Mouse (Mus musculus): ENCODE results near the gene Tmem38b. TPM values are rescaled to one million over a fixed set of nuclear protein-coding genes. Genes with fewer than 3 reads are reported as not detected.
A peak's percentile ranks its signal among the peaks of the same experiment; 100 is the strongest.

The Tmem38b gene
- polyA plus RNA-seq, 1 experiment from 2014 or later: 10.2 TPM

DNA sequence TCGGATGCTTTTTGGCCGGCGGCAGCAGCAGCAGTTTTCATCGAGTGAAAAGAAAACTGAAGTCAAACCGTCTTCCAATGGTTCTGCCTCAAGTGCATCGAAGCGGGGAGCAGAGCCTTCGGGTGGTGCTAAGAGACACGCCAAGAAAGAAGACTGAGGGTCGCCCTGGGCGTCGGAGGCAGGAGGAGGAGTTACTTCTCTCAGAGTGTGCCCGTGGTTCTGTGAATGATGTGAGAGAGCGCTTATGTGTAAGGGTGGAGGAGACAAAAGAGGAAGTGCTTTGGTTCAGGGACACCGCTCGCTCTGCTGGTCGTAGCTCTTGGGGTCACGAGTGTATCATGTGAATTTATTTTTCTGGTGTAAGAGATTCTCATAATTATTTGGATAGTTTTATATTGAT, 34.1 kb downstream of the Tmem38b start:
- no peaks in the 10 kb centered on the region for H3K4me1 ChIP-seq
- H3K36me3 ChIP-seq: no peaks in the 10 kb centered on the region
- H3K27me3 ChIP-seq (replicated peaks): no peaks in the 10 kb centered on the region
- 55% methylated on average over 18 of the region's 18 CpGs for WGBS
- no peaks in the 10 kb centered on the region for H3K9me3 ChIP-seq
- no peak overlapping the region for H3K9ac ChIP-seq
- ATAC-seq (ENCODE audit: insufficient read depth, low FRiP score, low read depth): no peak
- H3K4me2 ChIP-seq: no peak overlapping the region
- no peak overlapping the region for H3K27ac ChIP-seq
- H3K4me3 ChIP-seq (replicated peaks): no peak overlapping the region

- 88% methylated on average over 6 of the region's 6 CpGs for WGBS
- H3K9me3 ChIP-seq: no peaks in the 10 kb centered on the region
- no peak overlapping the region for H3K4me2 ChIP-seq
- no peak for ATAC-seq (ENCODE audit: insufficient read depth, low FRiP score, low read depth)
- no peak overlapping the region for H3K27ac ChIP-seq
- no peaks in the 10 kb centered on the region for H3K4me1 ChIP-seq
- no peaks in the 10 kb centered on the region for H3K27me3 ChIP-seq (replicated peaks)
- no peak overlapping the region for H3K4me3 ChIP-seq (replicated peaks)
- H3K9ac ChIP-seq: no peak overlapping the region
- no peaks in the 10 kb centered on the region for H3K36me3 ChIP-seq
Observed at GRCm38 (mm10) chr4:53862101-53862500, 36.3 kb downstream of the Tmem38b start.

DNA sequence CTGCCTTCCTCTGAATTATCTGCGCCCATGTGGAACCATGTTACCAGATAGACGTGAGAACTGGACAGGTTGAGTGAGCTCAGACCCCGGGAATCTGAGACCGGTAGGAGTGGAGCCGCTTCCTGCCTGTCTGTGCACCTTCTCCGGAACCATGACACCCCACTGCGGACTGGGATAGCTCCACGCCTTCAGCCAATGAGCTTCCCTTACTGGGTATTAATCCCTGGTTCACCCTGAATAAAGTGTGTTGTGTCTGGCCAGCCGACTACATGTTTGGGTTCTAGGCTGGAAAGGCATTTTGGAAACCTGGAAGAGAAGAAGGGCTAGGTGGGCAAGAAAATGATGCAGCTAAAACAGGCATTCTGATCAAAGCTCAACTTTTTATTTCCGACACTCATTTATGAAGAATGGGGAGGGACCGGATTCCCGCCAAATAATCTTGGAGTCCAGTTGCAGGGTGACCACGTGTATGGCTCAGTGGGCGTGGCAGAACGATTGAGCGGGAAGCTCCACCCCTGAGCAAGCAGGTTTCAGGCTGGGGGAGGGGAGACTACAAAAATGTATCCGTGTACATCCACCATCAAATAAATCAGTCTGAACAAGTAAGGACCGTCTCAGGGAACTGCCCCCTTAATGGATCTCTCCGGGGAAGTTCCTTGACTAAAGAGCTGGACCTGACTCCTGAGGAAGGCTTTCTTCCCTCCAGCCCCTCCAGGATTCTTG, 38.4 kb downstream of the Tmem38b start:
- H3K4me3 ChIP-seq (replicated peaks): no peak overlapping the region
- ATAC-seq (ENCODE audit: insufficient read depth, low FRiP score, low read depth): no peak
- no peaks in the 10 kb centered on the region for H3K27me3 ChIP-seq (replicated peaks)
- WGBS: 83% methylated on average over 19 of the region's 19 CpGs
- no peaks in the 10 kb centered on the region for H3K4me1 ChIP-seq
- H3K9me3 ChIP-seq: no peaks in the 10 kb centered on the region
- no peaks in the 10 kb centered on the region for H3K36me3 ChIP-seq
- no peak overlapping the region for H3K27ac ChIP-seq
- H3K4me2 ChIP-seq: no peak overlapping the region
- no peak overlapping the region for H3K9ac ChIP-seq

- Histone ChIP-seq H3K27ac (no peak overlapping the region), H3K9ac (no peak overlapping the region), H3K36me3 (no peaks in the 10 kb centered on the region), H3K4me3 (replicated peaks) (no peak overlapping the region), H3K27me3 (replicated peaks) (no peaks in the 10 kb centered on the region), H3K9me3 (no peaks in the 10 kb centered on the region), H3K4me1 (no peaks in the 10 kb centered on the region), H3K4me2 (no peak overlapping the region)
- ATAC-seq (ENCODE audit: insufficient read depth, low FRiP score, low read depth): no peak
Observed at GRCm38 (mm10) chr4:53866459-53866858, 40.6 kb downstream of the Tmem38b start.

GRCm38 (mm10) chr4:53878542-53879417, 52.9 kb downstream of the Tmem38b start:
- no peaks in the 10 kb centered on the region for H3K9me3 ChIP-seq
- no peak overlapping the region for H3K27ac ChIP-seq
- H3K36me3 ChIP-seq: no peaks in the 10 kb centered on the region
- no peak for ATAC-seq (ENCODE audit: insufficient read depth, low FRiP score, low read depth)
- 26% methylated on average over 24 of the region's 24 CpGs for WGBS
- H3K4me1 ChIP-seq: 0 out of 2 replicates have a peak, but pooled peaks cover 7% of the 10 kb centered on the region
- H3K9ac ChIP-seq: no peak overlapping the region
- H3K27me3 ChIP-seq (replicated peaks): no peaks in the 10 kb centered on the region
- H3K4me2 ChIP-seq: peak overlapping the region; percentile 51
- peak overlapping the region; percentile 17; the same call in 1 of the 2 replicates for H3K4me3 ChIP-seq (replicated peaks)

DNA sequence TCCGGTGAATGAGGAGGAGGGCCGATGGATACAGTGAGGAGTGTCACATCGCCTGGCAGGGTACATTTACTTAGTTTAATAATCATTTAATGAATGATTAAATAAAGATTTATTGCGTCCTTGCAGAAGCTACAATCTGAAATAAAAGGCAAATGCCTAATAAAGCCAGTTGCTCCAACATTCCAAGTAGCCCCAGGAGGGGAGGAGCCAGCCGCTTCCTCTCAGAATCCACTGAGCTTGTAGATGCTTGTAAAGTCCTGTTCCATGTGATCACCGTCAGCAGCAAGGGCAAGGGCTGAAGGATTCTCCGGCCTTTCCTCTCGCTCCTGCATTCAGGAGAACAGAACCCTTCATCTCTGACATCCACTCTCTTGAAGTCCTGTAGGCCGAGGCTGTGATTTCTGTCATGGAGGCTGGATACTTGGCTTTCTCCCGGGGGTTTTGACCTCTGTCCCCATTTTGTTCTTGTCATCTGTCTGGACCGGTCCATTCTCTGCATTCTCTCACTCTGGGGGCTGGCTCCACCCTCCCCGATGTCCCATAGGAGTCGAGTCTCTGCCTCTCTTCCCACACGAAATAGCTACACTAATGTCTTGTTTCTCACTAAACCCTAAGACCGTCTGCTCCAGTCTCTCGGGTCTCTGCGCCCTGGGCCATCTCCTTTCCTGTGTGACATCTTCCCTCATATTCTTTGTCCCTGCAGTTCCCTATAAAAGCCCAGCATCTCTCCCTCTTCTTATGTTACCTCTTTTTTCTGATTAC, 57.3 kb downstream of the Tmem38b start:
- Histone ChIP-seq H3K9me3 (no peaks in the 10 kb centered on the region), H3K36me3 (no peaks in the 10 kb centered on the region), H3K27ac (no peak overlapping the region), H3K27me3 (replicated peaks) (no peaks in the 10 kb centered on the region), H3K4me2 (no peak overlapping the region), H3K4me1 (peaks cover 12% of the 10 kb centered on the region; the same call in 1 of the 2 replicates), H3K9ac (no peak overlapping the region), H3K4me3 (replicated peaks) (no peak overlapping the region)
- ATAC-seq (ENCODE audit: insufficient read depth, low FRiP score, low read depth): no peak
- WGBS: 71% methylated on average over 17 of the region's 17 CpGs

DNA sequence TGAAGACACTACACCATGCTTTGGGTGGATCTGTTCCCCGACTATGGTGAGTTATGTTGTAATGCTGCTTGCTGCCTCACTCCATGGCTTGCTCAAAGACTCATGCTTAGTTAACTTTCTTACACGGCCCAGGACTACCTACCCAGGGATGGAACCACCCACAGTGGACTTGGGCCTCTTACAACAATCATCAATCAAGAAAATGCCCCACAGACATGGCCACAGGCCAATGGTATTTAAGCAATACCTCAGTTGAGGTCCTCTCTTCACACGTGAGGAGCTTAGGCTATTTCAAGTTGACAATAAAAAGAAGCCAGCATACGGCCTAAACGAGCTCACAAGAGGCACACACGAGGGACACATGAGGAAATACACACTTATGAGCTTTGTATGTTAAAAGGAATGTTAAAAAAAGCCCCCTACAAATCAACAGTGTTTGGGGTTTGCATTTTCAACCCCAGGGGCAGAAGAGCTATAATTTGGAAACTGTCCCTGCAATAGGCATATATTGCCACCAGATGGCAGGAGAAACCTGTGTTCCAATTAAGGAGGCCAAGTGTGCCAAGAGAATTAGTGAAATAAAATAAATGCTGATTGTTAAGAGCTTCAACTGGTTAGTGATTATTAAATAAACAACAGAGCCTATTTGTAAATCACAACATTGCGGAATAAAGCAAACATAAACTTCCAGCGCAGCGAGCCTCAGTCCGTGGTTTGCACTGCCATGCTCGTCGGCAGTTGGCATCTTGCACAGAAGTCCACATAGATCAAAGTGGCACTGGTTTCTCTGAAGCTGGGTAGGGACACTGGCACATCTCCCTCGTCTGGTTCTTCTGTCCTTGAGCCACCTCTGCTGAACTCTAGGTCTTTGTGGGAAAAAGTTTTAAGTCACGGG, 58.8 kb downstream of the Tmem38b start:
- Histone ChIP-seq H3K4me2 (no peak overlapping the region), H3K4me1 (peaks cover 4% of the 10 kb centered on the region; the same call in 1 of the 2 replicates), H3K9ac (no peak overlapping the region), H3K36me3 (no peaks in the 10 kb centered on the region), H3K27ac (no peak overlapping the region), H3K27me3 (replicated peaks) (no peaks in the 10 kb centered on the region), H3K4me3 (replicated peaks) (no peak overlapping the region), H3K9me3 (no peaks in the 10 kb centered on the region)
- ATAC-seq (ENCODE audit: insufficient read depth, low FRiP score, low read depth): no peak
- 65% methylated on average over 14 of the region's 14 CpGs for WGBS

GRCm38 (mm10) chr4:53886342-53887088, 60.7 kb downstream of the Tmem38b start:
- 29% methylated on average over 22 of the region's 22 CpGs for WGBS
- Histone ChIP-seq H3K9me3 (no peaks in the 10 kb centered on the region), H3K4me3 (replicated peaks) (peak overlapping the region; percentile 24), H3K36me3 (no peaks in the 10 kb centered on the region), H3K4me2 (peak overlapping the region; percentile 56), H3K9ac (no peak overlapping the region), H3K27ac (peak overlapping the region; percentile 51; the same call in 1 of the 2 replicates), H3K4me1 (peaks cover 4% of the 10 kb centered on the region; the same call in 1 of the 2 replicates), H3K27me3 (replicated peaks) (no peaks in the 10 kb centered on the region)
- ATAC-seq (ENCODE audit: insufficient read depth, low FRiP score, low read depth): no peak; the same call in 1 of the 2 replicates

DNA sequence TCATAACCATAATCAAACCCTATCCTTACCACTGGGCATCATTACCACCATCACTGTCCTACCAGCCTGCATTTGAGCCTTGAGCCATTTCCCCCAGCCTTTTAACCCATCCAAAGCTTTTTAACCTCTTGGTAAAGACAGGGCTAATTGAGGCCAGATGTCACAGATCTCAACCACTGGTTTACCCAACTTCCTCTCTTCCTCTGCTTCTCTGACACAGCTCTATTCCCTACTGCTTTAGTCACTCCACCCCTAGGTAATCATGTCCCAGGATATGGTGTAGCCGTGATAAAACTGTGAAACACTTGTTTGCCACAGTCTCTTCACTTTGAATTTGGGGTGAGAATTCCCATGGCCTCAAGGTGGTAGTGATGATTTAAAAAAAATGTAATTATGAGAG, 69.5 kb downstream of the Tmem38b start:
- WGBS: 74% methylated on average over 1 of the region's 1 CpGs
- Histone ChIP-seq H3K9ac (no peak overlapping the region), H3K36me3 (no peaks in the 10 kb centered on the region), H3K9me3 (no peaks in the 10 kb centered on the region), H3K27me3 (replicated peaks) (no peaks in the 10 kb centered on the region), H3K4me1 (no peaks in the 10 kb centered on the region), H3K27ac (no peak overlapping the region), H3K4me3 (replicated peaks) (no peak overlapping the region), H3K4me2 (no peak overlapping the region)
- ATAC-seq (ENCODE audit: insufficient read depth, low FRiP score, low read depth): no peak

- ATAC-seq (ENCODE audit: insufficient read depth, low FRiP score, low read depth): no peak
- H3K27ac ChIP-seq: no peak overlapping the region
- H3K36me3 ChIP-seq: no peaks in the 10 kb centered on the region
- H3K4me3 ChIP-seq (replicated peaks): no peak overlapping the region
- H3K27me3 ChIP-seq (replicated peaks): no peaks in the 10 kb centered on the region
- no peaks in the 10 kb centered on the region for H3K9me3 ChIP-seq
- H3K9ac ChIP-seq: no peak overlapping the region
- no peak overlapping the region for H3K4me2 ChIP-seq
- WGBS: 76% methylated on average over 7 of the region's 7 CpGs
- no peaks in the 10 kb centered on the region for H3K4me1 ChIP-seq
Observed at GRCm38 (mm10) chr4:53896150-53896833, 70.4 kb downstream of the Tmem38b start.

Measured in stomach, embryonic 15.5 days (tissue).